Mouse (Mus musculus): ENCODE measurements around the gene Parm1.

DNA sequence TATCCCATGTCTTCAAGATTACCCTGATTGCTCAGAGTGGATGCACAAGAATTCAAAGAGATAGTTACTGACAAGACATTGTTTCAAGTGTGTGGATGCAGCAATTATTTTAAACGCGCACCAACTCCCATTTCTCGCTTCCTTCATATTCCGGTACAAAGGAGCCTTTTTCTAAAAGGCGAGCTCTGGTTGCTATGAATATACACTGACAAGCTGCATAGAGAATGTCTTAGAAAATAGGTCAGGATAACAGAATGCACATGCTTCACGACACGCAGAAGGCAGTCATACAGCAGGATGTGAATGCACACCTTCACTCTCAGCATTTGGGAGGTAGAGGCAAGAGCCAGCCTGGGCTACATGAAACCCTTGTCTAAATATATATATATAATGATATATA lies 42.2 kb upstream of the Parm1 start:
- TF ChIP-seq GATA1 (IDR thresholded peaks at IDR 0.05; ENCODE audit: low read length) = no peak
- TF ChIP-seq TAL1 (IDR thresholded peaks at IDR 0.05; ENCODE audit: low read length) = no peak

All from erythroblast, embryonic 14.5 days (primary cell).